Mouse (Mus musculus): ENCODE measurements at regions not wholly inside any gene's neighbourhood (a gene's known extent, or its start where the extent isn't known, plus 50 kb on each side); places are given as distances from the start of the nearest gene placed in this dataset.

DNA sequence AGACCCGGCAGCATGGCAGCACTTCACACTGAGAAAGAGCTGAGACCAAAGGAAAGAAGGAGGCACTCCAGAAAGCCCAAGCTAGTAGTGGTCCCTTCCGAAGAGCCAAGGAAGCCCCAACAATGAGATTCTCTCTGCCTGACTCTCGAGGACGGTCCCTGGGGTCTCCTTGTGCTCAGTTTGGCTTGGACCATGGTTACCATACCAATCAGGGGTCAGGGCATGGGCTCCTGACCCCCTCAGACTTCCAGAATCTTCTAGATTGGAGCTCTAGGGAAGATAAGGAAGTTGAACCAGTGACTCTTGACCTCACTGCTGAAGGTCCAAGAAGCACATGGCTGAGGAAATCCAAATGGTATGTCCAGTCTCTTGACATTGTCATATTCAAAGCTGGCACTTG is 53.0 kb upstream of the Cplx2 start:
- DNase-seq (ENCODE audit: low spot score in 2 of 2) = no peak

DNA sequence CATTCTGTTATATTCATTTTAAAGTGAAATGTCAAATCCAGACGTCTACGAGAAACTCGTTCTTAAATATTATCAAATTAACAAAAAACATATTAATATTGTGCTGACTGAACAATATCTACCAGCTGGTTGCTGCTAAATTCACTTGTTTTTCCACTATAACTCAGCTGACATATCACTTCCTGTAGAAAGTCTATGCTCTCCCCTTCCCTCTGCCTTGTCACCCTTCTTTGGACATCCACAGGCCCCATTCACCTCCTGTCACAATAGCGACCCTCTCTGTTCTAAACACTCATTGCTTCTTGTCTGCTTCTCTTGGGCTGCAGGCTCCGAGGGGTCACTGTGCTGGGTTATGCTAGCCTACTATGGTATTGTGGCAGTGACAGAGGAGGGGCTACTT is 52.5 kb upstream of the Cplx2 start:
- no peak for DNase-seq (ENCODE audit: low spot score in 2 of 2)

DNA sequence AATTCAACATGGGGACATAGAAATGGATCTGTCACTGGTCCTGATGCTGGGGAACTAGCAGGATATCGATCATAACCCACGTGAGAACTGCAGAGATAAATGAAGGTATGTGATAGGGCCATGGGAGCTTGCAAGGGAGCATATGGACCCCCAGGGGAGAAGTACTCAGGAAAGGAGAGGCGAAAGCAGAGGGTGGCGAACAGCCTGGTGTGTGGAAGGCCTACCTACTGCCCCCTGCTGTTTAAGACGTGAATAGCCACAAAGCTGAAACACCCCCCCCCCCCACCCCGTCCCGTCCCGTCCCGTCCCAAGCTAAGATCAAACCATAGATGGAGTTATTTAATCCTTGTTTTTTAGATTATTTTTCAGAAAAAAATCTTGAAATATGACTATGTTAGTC is 50.9 kb upstream of the Cplx2 start:
- DNase-seq (ENCODE audit: low spot score in 2 of 2) = no peak

DNA sequence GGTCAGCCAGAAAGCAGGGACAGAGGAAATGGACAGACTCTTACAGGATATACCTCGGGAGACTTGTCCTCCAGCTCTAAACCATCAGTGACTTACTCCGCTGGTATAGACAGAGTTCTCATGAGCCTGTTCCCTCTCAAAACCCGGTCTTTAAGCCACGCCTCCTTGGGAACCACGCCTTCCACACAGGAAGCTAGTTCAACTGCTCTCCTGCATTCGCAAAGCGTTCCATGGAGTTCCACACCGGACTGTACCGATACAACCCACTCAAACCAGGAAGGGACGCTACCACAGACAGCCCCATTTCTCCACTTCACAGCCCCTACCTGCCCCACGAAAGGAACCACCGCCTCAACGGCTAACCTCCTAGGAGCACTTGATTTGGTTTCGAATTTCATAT is 50.1 kb upstream of the Cplx2 start:
- no peak for DNase-seq (ENCODE audit: low spot score in 2 of 2)
